Mouse (Mus musculus) testis, adult 10 weeks (tissue): ENCODE results near the gene Ces2h. TPM values are rescaled to one million over a fixed set of nuclear protein-coding genes. Genes with fewer than 3 reads are reported as not detected.

Experiments
- polyA plus RNA-seq: library from polyadenylated mRNA; stranded (reverse); fragments of 350-450 nt; fragmentation: Illumina TruSeq; extraction: RNeasy Lipid Tissue Mini Kit (QIAGEN cat#74804); gene quantifications from one replicate; pipeline ENCODE4 v1.2.3, GENCODE M21; 2014; ENCODE audit warnings: low read depth, low replicate concordance

Ces2h gene
- 0.08 TPM for polyA plus RNA-seq

GRCm38 (mm10) chr8:105000586-105000985 lies at the start of gene Ces2h:
Ces2h (plus strand) TSS chr8:105000853.

DNA sequence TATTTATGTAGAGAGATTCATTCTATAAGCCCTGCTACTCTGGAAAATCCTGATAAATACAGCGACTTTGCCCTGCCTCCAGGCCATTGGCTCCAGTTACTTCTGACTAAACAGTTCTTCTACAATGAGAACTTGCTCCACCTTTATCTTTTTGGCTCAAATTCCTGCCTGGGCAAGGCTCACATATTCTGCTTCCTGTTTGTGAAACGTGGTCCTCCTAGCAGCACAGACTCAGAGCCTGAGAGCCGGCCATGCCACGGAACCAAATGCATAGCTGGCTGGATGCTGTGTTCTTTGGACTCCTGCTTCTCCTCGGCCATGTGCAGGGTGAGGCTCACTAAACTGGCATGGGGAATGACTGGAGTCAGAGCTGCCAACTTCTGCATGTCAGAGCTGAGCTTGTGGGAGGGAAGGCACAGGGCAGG lies 39.1 kb upstream of the Ces2h start, which contains the start of gene Ces2g:
Gene Ces2g, plus strand, starts transcription at position 182 of the 425 bp plus-strand sequence.

DNA sequence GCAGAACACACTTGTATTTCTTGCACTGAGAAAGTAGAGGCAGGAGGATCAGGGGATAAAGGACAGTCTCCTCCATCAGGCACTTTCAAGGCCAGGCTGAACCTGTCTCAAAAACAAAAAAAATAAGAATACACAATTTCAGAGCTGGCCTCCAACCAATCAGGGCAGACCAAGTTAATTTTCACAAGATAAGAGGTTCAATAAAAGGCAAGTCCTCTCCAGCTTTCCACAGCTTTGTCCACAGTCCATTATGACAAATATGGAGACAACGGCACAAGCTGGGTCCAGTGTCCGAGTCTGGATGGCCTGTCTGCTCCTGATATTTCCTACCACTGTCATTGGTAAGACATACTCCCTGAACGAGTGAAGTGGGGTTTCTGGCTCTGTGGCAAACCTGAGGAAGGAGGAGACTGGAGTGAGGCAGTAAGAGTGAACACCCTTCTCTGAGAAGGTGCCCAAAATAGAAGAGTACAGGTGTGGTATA lies 47.8 kb downstream of the Ces2h start, which contains the start of gene Ces3a:
Gene Ces3a, plus strand, starts transcription at position 231 of the 484 bp plus-strand sequence.

Other genes with a start within 250 kb of the Ces2h start
- not detected for gene Ces2b, start 169.3 kb upstream of the Ces2h start, polyA plus RNA-seq
- gene Ces2c, start 153.8 kb upstream of the Ces2h start, polyA plus RNA-seq, result not detected
- gene Ces2e, start 74.6 kb upstream of the Ces2h start, polyA plus RNA-seq, result 0.41 TPM
- gene Ces2f, start 53.5 kb upstream of the Ces2h start, polyA plus RNA-seq, result not detected
- gene Ces2g, start 39.1 kb upstream of the Ces2h start, polyA plus RNA-seq, result 1.6 TPM
- gene Ces3a, start 47.7 kb downstream of the Ces2h start, polyA plus RNA-seq, result 0.66 TPM
- 0.18 TPM for gene Ces3b, start 82.9 kb downstream of the Ces2h start, polyA plus RNA-seq
- gene Ces4a, start 130.9 kb downstream of the Ces2h start, polyA plus RNA-seq, result 0.21 TPM
- 40.2 TPM for gene Cbfb, start 169.8 kb downstream of the Ces2h start, polyA plus RNA-seq
- 9.0 TPM for gene D230025D16Rik, start 224.3 kb downstream of the Ces2h start, polyA plus RNA-seq